Mouse (Mus musculus): Measurements from ENCODE around the gene Mthfd2l. TPM values are rescaled to one million over a fixed set of nuclear protein-coding genes. Genes with fewer than 3 reads are reported as not detected.
A peak's percentile ranks its signal among the peaks of the same experiment; 100 is the strongest.

Mthfd2l gene
- polyA plus RNA-seq, 1 experiment from 2014 or later, result 98.7 TPM

GRCm38 (mm10) chr5:90897429-90897828 is 33.5 kb upstream of the Mthfd2l start:
- Histone ChIP-seq H3K9me3 (ENCODE audit: control insufficient read depth, low read length) (no peaks in the 10 kb centered on the region), H3K27ac (ENCODE audit: low read depth, low read length) (no peak overlapping the region), H3K4me3 (ENCODE audit: low read depth, low read length) (no peak overlapping the region), H3K9ac (replicated peaks; ENCODE audit: low read depth, low read length) (no peak overlapping the region), H3K4me2 (ENCODE audit: low read depth, low read length) (no peak overlapping the region), H3K27me3 (ENCODE audit: control insufficient read depth, insufficient read depth, low read length) (no peaks in the 10 kb centered on the region), H3K4me1 (ENCODE audit: control insufficient read depth, insufficient read depth, low read length) (no peaks in the 10 kb centered on the region), H3K36me3 (ENCODE audit: control insufficient read depth, insufficient read depth, low read length) (no peaks in the 10 kb centered on the region)
- 74% methylated on average over 3 of the region's 3 CpGs for WGBS
- no peak for ATAC-seq (ENCODE audit: low read depth)

- no peak overlapping the region for H3K4me2 ChIP-seq (ENCODE audit: low read depth, low read length)
- H3K4me1 ChIP-seq (ENCODE audit: control insufficient read depth, insufficient read depth, low read length), result 0 out of 2 replicates have a peak, but pooled peaks cover 3% of the 10 kb centered on the region
- no peak for ATAC-seq (ENCODE audit: low read depth)
- H3K27me3 ChIP-seq (ENCODE audit: control insufficient read depth, insufficient read depth, low read length), result no peaks in the 10 kb centered on the region
- no peak overlapping the region for H3K4me3 ChIP-seq (ENCODE audit: low read depth, low read length)
- H3K9ac ChIP-seq (replicated peaks; ENCODE audit: low read depth, low read length), result no peak overlapping the region
- no peaks in the 10 kb centered on the region for H3K9me3 ChIP-seq (ENCODE audit: control insufficient read depth, low read length)
- 83% methylated on average over 5 of the region's 5 CpGs for WGBS
- no peaks in the 10 kb centered on the region for H3K36me3 ChIP-seq (ENCODE audit: control insufficient read depth, insufficient read depth, low read length)
- no peak overlapping the region for H3K27ac ChIP-seq (ENCODE audit: low read depth, low read length)
These were observed 31.6 kb upstream of the Mthfd2l start for GRCm38 (mm10) chr5:90899308-90899707.

- Histone ChIP-seq H3K9ac (replicated peaks; ENCODE audit: low read depth, low read length) (no peak overlapping the region), H3K9me3 (ENCODE audit: control insufficient read depth, low read length) (no peaks in the 10 kb centered on the region), H3K4me2 (ENCODE audit: low read depth, low read length) (no peak overlapping the region), H3K4me1 (ENCODE audit: control insufficient read depth, insufficient read depth, low read length) (0 out of 2 replicates have a peak, but pooled peaks cover 3% of the 10 kb centered on the region), H3K27me3 (ENCODE audit: control insufficient read depth, insufficient read depth, low read length) (no peaks in the 10 kb centered on the region), H3K4me3 (ENCODE audit: low read depth, low read length) (no peak overlapping the region), H3K36me3 (ENCODE audit: control insufficient read depth, insufficient read depth, low read length) (no peaks in the 10 kb centered on the region), H3K27ac (ENCODE audit: low read depth, low read length) (no peak overlapping the region)
- WGBS, result 56% methylated on average over 7 of the region's 7 CpGs
- ATAC-seq (ENCODE audit: low read depth), result no peak
These were observed 30.8 kb upstream of the Mthfd2l start for GRCm38 (mm10) chr5:90900147-90900546.

- Histone ChIP-seq H3K4me2 (ENCODE audit: low read depth, low read length) (no peak overlapping the region), H3K4me1 (ENCODE audit: control insufficient read depth, insufficient read depth, low read length) (0 out of 2 replicates have a peak, but pooled peaks cover 3% of the 10 kb centered on the region), H3K9me3 (ENCODE audit: control insufficient read depth, low read length) (no peaks in the 10 kb centered on the region), H3K4me3 (ENCODE audit: low read depth, low read length) (no peak overlapping the region), H3K27me3 (ENCODE audit: control insufficient read depth, insufficient read depth, low read length) (no peaks in the 10 kb centered on the region), H3K36me3 (ENCODE audit: control insufficient read depth, insufficient read depth, low read length) (no peaks in the 10 kb centered on the region), H3K9ac (replicated peaks; ENCODE audit: low read depth, low read length) (no peak overlapping the region), H3K27ac (ENCODE audit: low read depth, low read length) (no peak overlapping the region)
- WGBS, result 72% methylated on average over 7 of the region's 7 CpGs
- no peak for ATAC-seq (ENCODE audit: low read depth)
These were observed 30.2 kb upstream of the Mthfd2l start for GRCm38 (mm10) chr5:90900688-90901087.

GRCm38 (mm10) chr5:90902380-90903260 is 28.3 kb upstream of the Mthfd2l start:
- Histone ChIP-seq H3K27ac (ENCODE audit: low read depth, low read length) (no peak overlapping the region), H3K9ac (replicated peaks; ENCODE audit: low read depth, low read length) (no peak overlapping the region), H3K27me3 (ENCODE audit: control insufficient read depth, insufficient read depth, low read length) (no peaks in the 10 kb centered on the region), H3K4me3 (ENCODE audit: low read depth, low read length) (peak overlapping the region; percentile 18; the same call in 1 of the 2 replicates), H3K4me1 (ENCODE audit: control insufficient read depth, insufficient read depth, low read length) (0 out of 2 replicates have a peak, but pooled peaks cover 3% of the 10 kb centered on the region), H3K4me2 (ENCODE audit: low read depth, low read length) (peak overlapping the region; percentile 54), H3K9me3 (ENCODE audit: control insufficient read depth, low read length) (no peaks in the 10 kb centered on the region), H3K36me3 (ENCODE audit: control insufficient read depth, insufficient read depth, low read length) (no peaks in the 10 kb centered on the region)
- ATAC-seq (ENCODE audit: low read depth), result peak; percentile 79; the same call in 1 of the 2 replicates
- WGBS, result 18% methylated on average over 10 of the region's 10 CpGs

GRCm38 (mm10) chr5:90903339-90904020 is 27.4 kb upstream of the Mthfd2l start, which contains the start of gene Cxcl2:
Gene Cxcl2, plus strand, starts transcription at chr5:90903871.
- peak; percentile 70; the same call in 1 of the 2 replicates for ATAC-seq (ENCODE audit: low read depth)
- Histone ChIP-seq H3K4me2 (ENCODE audit: low read depth, low read length) (peak within 1 kb of the TSS; percentile 54), H3K27me3 (ENCODE audit: control insufficient read depth, insufficient read depth, low read length) (no peaks in the 10 kb centered on the region), H3K9me3 (ENCODE audit: control insufficient read depth, low read length) (no peaks in the 10 kb centered on the region), H3K9ac (replicated peaks; ENCODE audit: low read depth, low read length) (no peak within 1 kb of the TSS), H3K36me3 (ENCODE audit: control insufficient read depth, insufficient read depth, low read length) (no peaks in the 10 kb centered on the region), H3K4me3 (ENCODE audit: low read depth, low read length) (peak within 1 kb of the TSS; percentile 18; the same call in 1 of the 2 replicates), H3K27ac (ENCODE audit: low read depth, low read length) (no peak within 1 kb of the TSS), H3K4me1 (ENCODE audit: control insufficient read depth, insufficient read depth, low read length) (0 out of 2 replicates have a peak, but pooled peaks cover 3% of the 10 kb centered on the region)
- WGBS, result 8% methylated on average over 22 of the region's 22 CpGs

- 1% methylated on average over 2 of the region's 2 CpGs for WGBS
- Histone ChIP-seq H3K4me3 (ENCODE audit: low read depth, low read length) (no peak overlapping the region), H3K4me1 (ENCODE audit: control insufficient read depth, insufficient read depth, low read length) (no peaks in the 10 kb centered on the region), H3K27me3 (ENCODE audit: control insufficient read depth, insufficient read depth, low read length) (no peaks in the 10 kb centered on the region), H3K9ac (replicated peaks; ENCODE audit: low read depth, low read length) (no peak overlapping the region), H3K27ac (ENCODE audit: low read depth, low read length) (no peak overlapping the region), H3K4me2 (ENCODE audit: low read depth, low read length) (no peak overlapping the region), H3K36me3 (ENCODE audit: control insufficient read depth, insufficient read depth, low read length) (no peaks in the 10 kb centered on the region), H3K9me3 (ENCODE audit: control insufficient read depth, low read length) (no peaks in the 10 kb centered on the region)
- ATAC-seq (ENCODE audit: low read depth), result peak; percentile 82
These were observed 21.9 kb upstream of the Mthfd2l start for GRCm38 (mm10) chr5:90908983-90909382.

GRCm38 (mm10) chr5:90919495-90919894 is 11.4 kb upstream of the Mthfd2l start:
- no peaks in the 10 kb centered on the region for H3K27me3 ChIP-seq (ENCODE audit: control insufficient read depth, insufficient read depth, low read length)
- H3K4me1 ChIP-seq (ENCODE audit: control insufficient read depth, insufficient read depth, low read length), result no peaks in the 10 kb centered on the region
- 84% methylated on average over 2 of the region's 2 CpGs for WGBS
- no peak for ATAC-seq (ENCODE audit: low read depth)
- H3K36me3 ChIP-seq (ENCODE audit: control insufficient read depth, insufficient read depth, low read length), result no peaks in the 10 kb centered on the region
- H3K4me3 ChIP-seq (ENCODE audit: low read depth, low read length), result no peak overlapping the region
- no peak overlapping the region for H3K4me2 ChIP-seq (ENCODE audit: low read depth, low read length)
- no peak overlapping the region for H3K27ac ChIP-seq (ENCODE audit: low read depth, low read length)
- H3K9me3 ChIP-seq (ENCODE audit: control insufficient read depth, low read length), result no peaks in the 10 kb centered on the region
- H3K9ac ChIP-seq (replicated peaks; ENCODE audit: low read depth, low read length), result no peak overlapping the region

- ATAC-seq (ENCODE audit: low read depth), result no peak
- 95% methylated on average over 4 of the region's 4 CpGs for WGBS
- Histone ChIP-seq H3K4me2 (ENCODE audit: low read depth, low read length) (no peak overlapping the region), H3K9me3 (ENCODE audit: control insufficient read depth, low read length) (no peaks in the 10 kb centered on the region), H3K27ac (ENCODE audit: low read depth, low read length) (no peak overlapping the region), H3K4me3 (ENCODE audit: low read depth, low read length) (no peak overlapping the region), H3K4me1 (ENCODE audit: control insufficient read depth, insufficient read depth, low read length) (no peaks in the 10 kb centered on the region), H3K27me3 (ENCODE audit: control insufficient read depth, insufficient read depth, low read length) (no peaks in the 10 kb centered on the region), H3K36me3 (ENCODE audit: control insufficient read depth, insufficient read depth, low read length) (no peaks in the 10 kb centered on the region), H3K9ac (replicated peaks; ENCODE audit: low read depth, low read length) (no peak overlapping the region)
These were observed 8.0 kb upstream of the Mthfd2l start for GRCm38 (mm10) chr5:90922958-90923357.

Data from neural tube, embryonic 14.5 days (tissue).